Mouse (Mus musculus) frontal cortex, adult (tissue): ENCODE results near the gene Ankrd65.

Experiments used
- ATAC-seq: cut with Nextera tagmentation; 2 replicates; pipeline ENCODE4 v1.9.2; 2017; ENCODE audit warnings: mild to moderate bottlenecking, moderate library complexity, mixed read lengths; ENCODE audit not compliant: low TSS enrichment

Gene Ankrd65

GRCm38 (mm10) chr4:155847591-155848352 lies 57.5 kb downstream of the Ankrd65 start:
- ATAC-seq, result peak; percentile 28; the same call in 1 of the 2 replicates

GRCm38 (mm10) chr4:155848434-155849095 lies 58.3 kb downstream of the Ankrd65 start:
- ATAC-seq, result no peak
